Mouse (Mus musculus): ENCODE results near the gene Moxd1.
"Not testable (repeated sequence)": the region's sequence is repeated elsewhere in the genome, so short reads cannot be mapped to it uniquely, and the experiment has no call there.

Gene Moxd1

GRCm38 (mm10) chr10:24271077-24271637, 47.8 kb downstream of the Moxd1 start:
- in situ Hi-C loops (cut with MboI, MseI), result no loop called here

GRCm38 (mm10) chr10:24276211-24276610, 52.9 kb downstream of the Moxd1 start:
- in situ Hi-C loops (cut with MboI, MseI), result no loop called here

- in situ Hi-C loops (cut with MboI, MseI), result no loop called here
These were observed 59.3 kb downstream of the Moxd1 start for GRCm38 (mm10) chr10:24282650-24283049.

- in situ Hi-C loops (cut with MboI, MseI), result no loop called here
These were observed 68.3 kb downstream of the Moxd1 start for GRCm38 (mm10) chr10:24291611-24292010.

- in situ Hi-C loops (cut with MboI, MseI), result no loop called here
These were observed 69.4 kb downstream of the Moxd1 start for GRCm38 (mm10) chr10:24292671-24293070.

- in situ Hi-C loops (cut with MboI, MseI), result no loop called here
These were observed 73.3 kb downstream of the Moxd1 start for GRCm38 (mm10) chr10:24296608-24297007.

GRCm38 (mm10) chr10:24297792-24298191, 74.5 kb downstream of the Moxd1 start:
- in situ Hi-C loops (cut with MboI, MseI), result no loop called here

- in situ Hi-C loops (cut with MboI, MseI), result no loop called here
These were observed 75.2 kb downstream of the Moxd1 start for GRCm38 (mm10) chr10:24298260-24299244.

GRCm38 (mm10) chr10:24312191-24312611, 88.9 kb downstream of the Moxd1 start:
- in situ Hi-C loops (cut with MboI, MseI), result loop anchor here (5.0 kb wide), 1 partner anchor 495 kb away; no protein-coding TSS in a partner anchor

- in situ Hi-C loops (cut with MboI, MseI), result no loop called here
These were observed 94.0 kb downstream of the Moxd1 start for GRCm38 (mm10) chr10:24317126-24317836.

- in situ Hi-C loops (cut with MboI, MseI), result no loop called here
These were observed 97.0 kb downstream of the Moxd1 start for GRCm38 (mm10) chr10:24320326-24320725.

GRCm38 (mm10) chr10:24323066-24323465, 99.7 kb downstream of the Moxd1 start:
- in situ Hi-C loops (cut with MboI, MseI), result no loop called here

GRCm38 (mm10) chr10:24327265-24327664, 103.9 kb downstream of the Moxd1 start:
- in situ Hi-C loops (cut with MboI, MseI), result not testable (repeated sequence)

- in situ Hi-C loops (cut with MboI, MseI), result no loop called here
These were observed 109.5 kb downstream of the Moxd1 start for GRCm38 (mm10) chr10:24332799-24333198.

- in situ Hi-C loops (cut with MboI, MseI), result no loop called here
These were observed 116.4 kb downstream of the Moxd1 start for GRCm38 (mm10) chr10:24339593-24340143.

- in situ Hi-C loops (cut with MboI, MseI), result no loop called here
These were observed 117.4 kb downstream of the Moxd1 start for GRCm38 (mm10) chr10:24340551-24341213.

GRCm38 (mm10) chr10:24341214-24341589, 117.9 kb downstream of the Moxd1 start:
- in situ Hi-C loops (cut with MboI, MseI), result no loop called here

GRCm38 (mm10) chr10:24343068-24343467, 119.8 kb downstream of the Moxd1 start:
- in situ Hi-C loops (cut with MboI, MseI), result no loop called here
